Mouse (Mus musculus): ENCODE measurements at regions not wholly inside any gene's neighbourhood (a gene's known extent, or its start where the extent isn't known, plus 50 kb on each side); places are given as distances from the start of the nearest gene placed in this dataset.

DNA sequence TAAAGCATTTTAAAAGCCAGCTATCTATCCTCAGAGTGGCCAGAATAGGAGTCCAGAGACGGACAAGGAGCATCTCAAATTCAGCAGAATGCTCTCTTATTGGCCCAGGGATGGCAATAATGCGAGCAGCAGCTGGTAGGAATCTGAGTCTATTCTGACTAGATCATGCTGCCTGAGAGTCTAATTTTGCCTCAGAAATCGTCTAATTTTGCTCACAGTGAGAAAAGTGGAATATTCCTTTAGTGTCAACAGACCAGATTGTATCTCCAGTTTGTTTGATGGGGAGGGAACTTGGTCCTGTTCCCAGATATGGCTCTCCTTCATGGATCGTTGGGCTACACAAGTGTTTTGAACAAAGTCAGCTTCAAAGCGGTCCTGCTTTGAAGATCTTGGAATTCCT is 525.2 kb downstream of the Rnf144b start:
- Histone ChIP-seq H3K36me3 (ENCODE audit: control insufficient read depth, insufficient read depth, low read length) (no peaks in the 10 kb centered on the region), H3K4me2 (ENCODE audit: low read depth, low read length) (no peak overlapping the region), H3K4me1 (ENCODE audit: control insufficient read depth, insufficient read depth, low read length) (no peaks in the 10 kb centered on the region), H3K27ac (replicated peaks; ENCODE audit: low read depth, low read length) (no peak overlapping the region), H3K9ac (ENCODE audit: low read depth, low read length) (no peak overlapping the region), H3K4me3 (ENCODE audit: low read depth, low read length) (no peak overlapping the region), H3K9me3 (ENCODE audit: control insufficient read depth, low read length) (no peaks in the 10 kb centered on the region), H3K27me3 (replicated peaks; ENCODE audit: control insufficient read depth, insufficient read depth, low read length) (no peaks in the 10 kb centered on the region)
- WGBS: 55% methylated on average over 5 of the region's 5 CpGs
- ATAC-seq (ENCODE audit: low read depth) (no peak), DNase-seq (ENCODE audit: low spot score) (no peak)

DNA sequence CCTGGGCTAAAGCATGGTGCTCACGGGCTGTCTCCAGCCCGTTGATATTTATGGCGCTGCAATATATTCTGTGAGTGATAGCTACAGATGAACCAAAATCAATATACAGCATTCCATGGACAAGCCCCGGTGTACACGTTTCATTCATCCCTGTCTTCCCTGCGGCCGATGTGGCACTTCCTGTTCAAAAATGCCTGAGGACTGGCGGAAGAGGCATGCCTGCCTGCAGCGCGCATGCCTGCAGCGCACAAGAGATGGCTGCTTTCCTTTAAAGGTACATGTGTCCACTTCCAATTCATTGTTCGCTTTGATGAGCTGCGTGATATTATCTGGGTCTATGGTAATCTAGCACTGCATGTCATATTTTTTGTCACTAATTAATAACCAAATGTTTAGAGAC is 527.6 kb downstream of the Rnf144b start:
- H3K4me1 ChIP-seq (ENCODE audit: control insufficient read depth, insufficient read depth, low read length): no peaks in the 10 kb centered on the region
- peak overlapping the region; percentile 39 for H3K4me2 ChIP-seq (ENCODE audit: low read depth, low read length)
- no peaks in the 10 kb centered on the region for H3K9me3 ChIP-seq (ENCODE audit: control insufficient read depth, low read length)
- H3K27ac ChIP-seq (replicated peaks; ENCODE audit: low read depth, low read length): no peak overlapping the region
- no peak for DNase-seq (ENCODE audit: low spot score)
- H3K27me3 ChIP-seq (replicated peaks; ENCODE audit: control insufficient read depth, insufficient read depth, low read length): no peaks in the 10 kb centered on the region
- H3K36me3 ChIP-seq (ENCODE audit: control insufficient read depth, insufficient read depth, low read length): no peaks in the 10 kb centered on the region
- H3K9ac ChIP-seq (ENCODE audit: low read depth, low read length): no peak overlapping the region
- H3K4me3 ChIP-seq (ENCODE audit: low read depth, low read length): peak overlapping the region; percentile 19
- no peak for ATAC-seq (ENCODE audit: low read depth)
- WGBS: 61% methylated on average over 13 of the region's 13 CpGs

DNA sequence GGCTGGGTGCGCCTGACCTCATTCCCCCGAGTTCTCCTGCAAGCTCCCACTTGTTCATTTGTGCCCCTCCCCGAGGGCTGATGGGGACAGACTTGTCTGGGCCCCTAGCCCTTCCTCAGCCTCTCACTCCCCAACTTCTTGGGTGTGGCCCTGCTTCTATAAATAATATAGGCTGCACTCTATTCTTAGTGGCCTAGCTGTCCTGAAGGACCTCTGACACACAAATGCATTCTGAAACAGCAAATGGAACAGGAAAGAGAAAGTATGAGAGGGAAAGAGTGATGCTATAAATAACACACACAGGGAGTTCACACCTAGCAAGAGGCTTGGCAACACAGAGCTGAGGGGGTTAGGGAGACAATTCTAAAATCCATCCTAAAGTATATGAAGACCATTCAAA is 544.0 kb downstream of the Rnf144b start:
- DNase-seq (ENCODE audit: low spot score) (peak; percentile 29), ATAC-seq (ENCODE audit: low read depth) (no peak)
- Histone ChIP-seq H3K36me3 (ENCODE audit: control insufficient read depth, insufficient read depth, low read length) (no peaks in the 10 kb centered on the region), H3K27me3 (replicated peaks; ENCODE audit: control insufficient read depth, insufficient read depth, low read length) (0 out of 2 replicates have a peak, but pooled peaks cover 3% of the 10 kb centered on the region), H3K4me3 (ENCODE audit: low read depth, low read length) (no peak overlapping the region), H3K27ac (replicated peaks; ENCODE audit: low read depth, low read length) (no peak overlapping the region), H3K9ac (ENCODE audit: low read depth, low read length) (no peak overlapping the region), H3K4me1 (ENCODE audit: control insufficient read depth, insufficient read depth, low read length) (no peaks in the 10 kb centered on the region), H3K9me3 (ENCODE audit: control insufficient read depth, low read length) (no peaks in the 10 kb centered on the region), H3K4me2 (ENCODE audit: low read depth, low read length) (no peak overlapping the region)
- WGBS: 50% methylated on average over 3 of the region's 3 CpGs

DNA sequence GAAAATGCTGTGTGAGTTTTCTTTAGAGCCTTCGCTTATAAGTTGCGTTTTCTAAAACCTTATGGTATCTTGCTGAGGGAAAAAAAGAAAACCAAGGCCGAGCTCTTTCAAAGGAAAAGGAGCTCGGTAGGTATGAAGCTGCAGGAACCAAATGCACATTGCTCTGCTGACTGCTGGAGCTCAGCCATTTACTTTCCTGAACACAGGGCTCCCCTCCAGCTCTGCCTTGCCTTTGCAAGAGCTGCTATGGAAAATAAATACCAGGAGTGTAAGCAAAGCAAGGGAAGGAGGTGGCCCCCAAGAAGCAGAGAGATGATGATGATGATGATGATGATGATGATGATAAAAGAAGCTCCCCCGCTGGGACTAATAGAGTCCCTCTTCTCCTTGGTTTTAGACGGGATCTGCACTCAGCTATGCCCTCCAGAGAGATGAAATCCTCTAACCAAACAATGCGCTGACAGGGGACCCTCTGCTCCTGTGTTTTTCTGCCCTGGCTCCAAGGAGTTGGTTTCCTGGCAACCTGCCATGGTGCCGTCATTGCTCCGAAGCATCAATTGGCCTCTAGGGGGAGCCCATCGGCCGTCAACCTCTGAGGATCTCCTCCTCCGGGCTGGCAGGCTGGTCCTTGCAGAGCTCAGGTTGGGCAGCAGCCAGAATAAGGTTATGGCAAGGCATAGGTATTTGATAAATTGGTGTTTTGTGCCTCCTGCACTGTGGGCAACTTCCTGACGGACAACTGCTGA is 544.7 kb downstream of the Rnf144b start:
- Histone ChIP-seq H3K27ac (replicated peaks; ENCODE audit: low read depth, low read length) (0 out of 2 replicates have a peak overlapping the region, but pooled peaks have one; percentile 17), H3K36me3 (ENCODE audit: control insufficient read depth, insufficient read depth, low read length) (no peaks in the 10 kb centered on the region), H3K9me3 (ENCODE audit: control insufficient read depth, low read length) (no peaks in the 10 kb centered on the region), H3K9ac (ENCODE audit: low read depth, low read length) (no peak overlapping the region), H3K4me2 (ENCODE audit: low read depth, low read length) (peak overlapping the region; percentile 36), H3K4me1 (ENCODE audit: control insufficient read depth, insufficient read depth, low read length) (no peaks in the 10 kb centered on the region), H3K27me3 (replicated peaks; ENCODE audit: control insufficient read depth, insufficient read depth, low read length) (0 out of 2 replicates have a peak, but pooled peaks cover 3% of the 10 kb centered on the region), H3K4me3 (ENCODE audit: low read depth, low read length) (no peak overlapping the region)
- DNase-seq (ENCODE audit: low spot score): peak; percentile 94
- WGBS: 23% methylated on average over 13 of the region's 13 CpGs
- ATAC-seq (ENCODE audit: low read depth): peak; percentile 88

DNA sequence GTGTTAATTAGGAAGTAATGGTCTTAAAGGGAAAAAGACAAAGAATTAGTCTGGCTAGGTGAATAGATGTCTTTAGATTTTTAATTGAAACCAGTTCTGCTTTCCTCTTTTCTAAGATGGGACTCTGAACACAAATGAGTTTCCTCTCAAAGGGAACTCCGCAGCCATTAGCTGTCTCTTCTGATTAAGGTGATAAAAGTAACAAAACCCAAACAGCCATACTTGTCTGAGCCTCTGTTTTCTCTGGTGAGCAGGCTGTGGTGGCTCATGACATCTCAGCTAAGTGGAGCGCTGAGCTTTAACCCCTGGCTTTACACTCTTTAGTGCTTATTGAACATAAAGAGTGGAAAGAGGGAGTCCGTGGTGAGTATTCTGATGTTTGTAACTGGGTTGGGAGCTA is 565.7 kb downstream of the Rnf144b start:
- 50% methylated on average over 3 of the region's 3 CpGs for WGBS

DNA sequence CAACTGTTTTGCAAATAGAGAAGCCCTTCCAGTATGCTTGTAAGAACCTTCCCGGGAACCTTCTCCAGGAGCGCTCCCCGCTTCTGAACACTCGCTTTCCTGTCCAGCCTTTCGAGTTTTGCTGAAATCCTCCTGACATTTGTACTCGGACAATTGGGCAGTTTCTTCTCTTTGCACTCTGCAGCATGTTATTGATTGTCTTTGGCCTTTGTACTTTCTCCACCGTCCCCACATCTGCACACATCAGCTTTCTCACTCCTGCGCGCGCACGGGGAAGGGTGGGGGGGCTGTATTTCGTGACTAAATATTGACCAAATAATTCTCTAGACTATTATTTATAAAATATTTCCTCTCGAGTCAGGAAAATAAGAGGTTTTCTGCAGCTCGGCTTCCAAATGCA is 567.2 kb upstream of the Id4 start:
- H3K27ac ChIP-seq (replicated peaks; ENCODE audit: low read depth, low read length): no peak overlapping the region
- H3K4me1 ChIP-seq (ENCODE audit: control insufficient read depth, insufficient read depth, low read length): no peaks in the 10 kb centered on the region
- H3K4me2 ChIP-seq (ENCODE audit: low read depth, low read length): no peak overlapping the region
- H3K27me3 ChIP-seq (replicated peaks; ENCODE audit: control insufficient read depth, insufficient read depth, low read length): no peaks in the 10 kb centered on the region
- H3K9me3 ChIP-seq (ENCODE audit: control insufficient read depth, low read length): no peaks in the 10 kb centered on the region
- H3K36me3 ChIP-seq (ENCODE audit: control insufficient read depth, insufficient read depth, low read length): no peaks in the 10 kb centered on the region
- H3K9ac ChIP-seq (ENCODE audit: low read depth, low read length): no peak overlapping the region
- WGBS: 88% methylated on average over 14 of the region's 14 CpGs
- no peak overlapping the region for H3K4me3 ChIP-seq (ENCODE audit: low read depth, low read length)
- ATAC-seq (ENCODE audit: low read depth) (no peak), DNase-seq (ENCODE audit: low spot score) (no peak)

More for the DNA sequence above, 565.7 kb downstream of the Rnf144b start:
- Histone ChIP-seq H3K4me1 (ENCODE audit: control insufficient read depth, insufficient read depth, low read length) (no peaks in the 10 kb centered on the region), H3K36me3 (ENCODE audit: control insufficient read depth, insufficient read depth, low read length) (no peaks in the 10 kb centered on the region), H3K4me2 (ENCODE audit: low read depth, low read length) (no peak overlapping the region), H3K27me3 (replicated peaks; ENCODE audit: control insufficient read depth, insufficient read depth, low read length) (no peaks in the 10 kb centered on the region), H3K4me3 (ENCODE audit: low read depth, low read length) (no peak overlapping the region), H3K27ac (replicated peaks; ENCODE audit: low read depth, low read length) (no peak overlapping the region), H3K9me3 (ENCODE audit: control insufficient read depth, low read length) (no peaks in the 10 kb centered on the region), H3K9ac (ENCODE audit: low read depth, low read length) (no peak overlapping the region)
- no peak for ATAC-seq (ENCODE audit: low read depth)
- DNase-seq (ENCODE audit: low spot score): no peak

DNA sequence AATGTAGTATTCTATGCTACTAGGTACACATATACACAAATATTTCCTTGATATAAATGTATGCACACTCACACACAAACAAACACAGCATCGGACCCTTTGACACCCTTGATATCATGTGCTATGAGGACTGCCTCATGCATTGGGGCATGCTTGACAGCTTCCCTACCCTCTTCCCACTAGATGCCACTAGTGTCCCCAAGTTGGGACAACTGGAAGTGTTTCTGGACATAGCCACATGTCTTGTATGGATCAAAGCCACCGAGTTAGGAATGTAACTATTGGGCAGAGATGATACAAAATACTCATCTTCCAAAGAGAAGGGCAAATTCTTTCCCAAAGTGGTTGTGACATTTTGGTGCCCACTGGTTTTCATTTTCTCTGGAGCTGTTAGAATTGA is 565.2 kb upstream of the Id4 start:
- ATAC-seq (ENCODE audit: low read depth) (no peak), DNase-seq (ENCODE audit: low spot score) (no peak)
- WGBS: 84% methylated on average over 2 of the region's 2 CpGs
- Histone ChIP-seq H3K4me2 (ENCODE audit: low read depth, low read length) (no peak overlapping the region), H3K27me3 (replicated peaks; ENCODE audit: control insufficient read depth, insufficient read depth, low read length) (no peaks in the 10 kb centered on the region), H3K36me3 (ENCODE audit: control insufficient read depth, insufficient read depth, low read length) (no peaks in the 10 kb centered on the region), H3K27ac (replicated peaks; ENCODE audit: low read depth, low read length) (no peak overlapping the region), H3K9ac (ENCODE audit: low read depth, low read length) (no peak overlapping the region), H3K4me1 (ENCODE audit: control insufficient read depth, insufficient read depth, low read length) (no peaks in the 10 kb centered on the region), H3K9me3 (ENCODE audit: control insufficient read depth, low read length) (no peaks in the 10 kb centered on the region), H3K4me3 (ENCODE audit: low read depth, low read length) (no peak overlapping the region)

DNA sequence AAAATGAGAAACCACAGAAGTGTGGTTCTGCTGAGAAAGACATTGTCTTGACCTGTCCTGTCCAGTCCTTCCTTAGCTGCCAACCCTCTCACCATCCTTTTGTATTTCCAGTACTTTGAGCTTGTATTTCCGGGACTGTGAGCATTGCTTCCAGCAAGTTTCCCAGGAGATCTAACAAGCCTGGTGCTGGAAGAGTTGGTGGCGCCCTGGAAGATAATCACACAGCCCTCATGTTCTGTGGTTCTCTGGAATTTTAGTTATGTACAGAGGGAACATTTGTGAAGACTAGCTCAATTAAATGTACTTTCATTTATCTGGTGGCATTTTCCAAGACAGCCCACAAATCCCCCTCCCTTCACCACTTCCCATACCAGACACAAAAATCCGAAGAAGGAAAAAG is 560.5 kb upstream of the Id4 start:
- Histone ChIP-seq H3K9me3 (ENCODE audit: control insufficient read depth, low read length) (no peaks in the 10 kb centered on the region), H3K27ac (replicated peaks; ENCODE audit: low read depth, low read length) (no peak overlapping the region), H3K4me1 (ENCODE audit: control insufficient read depth, insufficient read depth, low read length) (no peaks in the 10 kb centered on the region), H3K36me3 (ENCODE audit: control insufficient read depth, insufficient read depth, low read length) (no peaks in the 10 kb centered on the region), H3K9ac (ENCODE audit: low read depth, low read length) (no peak overlapping the region), H3K4me2 (ENCODE audit: low read depth, low read length) (no peak overlapping the region), H3K4me3 (ENCODE audit: low read depth, low read length) (no peak overlapping the region), H3K27me3 (replicated peaks; ENCODE audit: control insufficient read depth, insufficient read depth, low read length) (no peaks in the 10 kb centered on the region)
- peak; percentile 57 for DNase-seq (ENCODE audit: low spot score)
- WGBS: 57% methylated on average over 3 of the region's 3 CpGs
- ATAC-seq (ENCODE audit: low read depth): no peak

DNA sequence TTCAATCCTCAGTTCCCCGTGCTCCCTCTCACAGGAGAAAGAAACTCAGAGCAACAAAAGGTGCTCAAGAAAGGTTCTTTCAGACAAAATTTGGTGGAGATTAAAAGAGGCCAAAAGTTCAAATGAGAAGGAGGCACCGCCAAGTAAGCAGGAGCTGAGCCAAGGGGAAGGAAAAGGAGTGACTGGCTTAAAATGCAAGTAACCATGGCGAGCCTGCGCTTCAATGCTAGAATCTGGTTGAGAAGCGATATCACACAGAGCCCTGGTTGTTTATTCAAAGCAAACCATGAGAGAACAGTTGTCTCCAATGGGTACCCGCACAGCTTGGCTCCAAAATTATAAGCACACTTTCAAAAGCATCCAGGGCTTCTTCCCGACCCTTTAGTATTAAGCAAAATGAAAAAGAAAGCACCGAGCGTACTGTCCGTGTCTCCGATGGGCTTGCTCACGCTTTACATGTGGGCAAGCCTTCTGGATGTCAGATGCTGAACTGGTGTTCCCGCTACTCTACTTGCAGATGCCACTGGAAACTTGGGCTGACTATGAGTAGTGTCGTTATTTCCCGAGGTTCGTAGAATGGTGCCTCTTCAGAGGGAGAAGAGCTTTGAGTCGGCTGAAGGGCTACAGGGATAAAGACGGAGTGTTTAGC is 552.9 kb upstream of the Id4 start:
- Histone ChIP-seq H3K4me1 (ENCODE audit: control insufficient read depth, insufficient read depth, low read length) (no peaks in the 10 kb centered on the region), H3K36me3 (ENCODE audit: control insufficient read depth, insufficient read depth, low read length) (no peaks in the 10 kb centered on the region), H3K27ac (replicated peaks; ENCODE audit: low read depth, low read length) (no peak overlapping the region), H3K4me2 (ENCODE audit: low read depth, low read length) (no peak overlapping the region), H3K27me3 (replicated peaks; ENCODE audit: control insufficient read depth, insufficient read depth, low read length) (no peaks in the 10 kb centered on the region), H3K9ac (ENCODE audit: low read depth, low read length) (no peak overlapping the region), H3K9me3 (ENCODE audit: control insufficient read depth, low read length) (no peaks in the 10 kb centered on the region), H3K4me3 (ENCODE audit: low read depth, low read length) (no peak overlapping the region)
- 88% methylated on average over 18 of the region's 18 CpGs for WGBS
- ATAC-seq (ENCODE audit: low read depth) (no peak), DNase-seq (ENCODE audit: low spot score) (peak; percentile 14)
